Mouse (Mus musculus): Measurements from ENCODE around the gene Mmp11. TPM values are rescaled to one million over a fixed set of nuclear protein-coding genes. Genes with fewer than 3 reads are reported as not detected.
A peak's percentile ranks its signal among the peaks of the same experiment; 100 is the strongest.

The Mmp11 gene
- polyA plus RNA-seq, 1 experiment from 2014 or later: 33.4 TPM

- H3K9me3 ChIP-seq: no peaks in the 10 kb centered on the region
- no peaks in the 10 kb centered on the region for H3K27me3 ChIP-seq (replicated peaks)
- no peak overlapping the region for H3K27ac ChIP-seq
- WGBS: 71% methylated on average over 7 of the region's 7 CpGs
- ATAC-seq (ENCODE audit: insufficient read depth, low FRiP score, low read depth): no peak
- H3K36me3 ChIP-seq: no peaks in the 10 kb centered on the region
- H3K9ac ChIP-seq: no peak overlapping the region
- peaks cover 6% of the 10 kb centered on the region; the same call in 1 of the 2 replicates for H3K4me1 ChIP-seq
- no peak overlapping the region for H3K4me2 ChIP-seq
- H3K4me3 ChIP-seq (replicated peaks): no peak overlapping the region
Measured at GRCm38 (mm10) chr10:75945896-75946295, 9.6 kb upstream of the Mmp11 start.

GRCm38 (mm10) chr10:75945213-75945612 is 8.9 kb upstream of the Mmp11 start:
- no peak overlapping the region for H3K4me3 ChIP-seq (replicated peaks)
- WGBS: 89% methylated on average over 7 of the region's 7 CpGs
- no peak overlapping the region for H3K4me2 ChIP-seq
- ATAC-seq (ENCODE audit: insufficient read depth, low FRiP score, low read depth): no peak
- H3K36me3 ChIP-seq: no peaks in the 10 kb centered on the region
- no peaks in the 10 kb centered on the region for H3K27me3 ChIP-seq (replicated peaks)
- H3K4me1 ChIP-seq: 0 out of 2 replicates have a peak, but pooled peaks cover 4% of the 10 kb centered on the region
- no peaks in the 10 kb centered on the region for H3K9me3 ChIP-seq
- H3K9ac ChIP-seq: no peak overlapping the region
- no peak overlapping the region for H3K27ac ChIP-seq

- Histone ChIP-seq H3K36me3 (no peaks in the 10 kb centered on the region), H3K27me3 (replicated peaks) (no peaks in the 10 kb centered on the region), H3K4me3 (replicated peaks) (no peak overlapping the region), H3K4me1 (0 out of 2 replicates have a peak, but pooled peaks cover 4% of the 10 kb centered on the region), H3K27ac (peak overlapping the region; percentile 53), H3K9ac (no peak overlapping the region), H3K4me2 (no peak overlapping the region), H3K9me3 (no peaks in the 10 kb centered on the region)
- WGBS: 29% methylated on average over 11 of the region's 11 CpGs
- no peak for ATAC-seq (ENCODE audit: insufficient read depth, low FRiP score, low read depth)
Measured at GRCm38 (mm10) chr10:75944066-75944772, 7.9 kb upstream of the Mmp11 start.

- H3K27ac ChIP-seq: peak within 1 kb of the TSS; percentile 53
- H3K4me2 ChIP-seq: no peak within 1 kb of the TSS
- 80% methylated on average over 15 of the region's 15 CpGs for WGBS
Measured at GRCm38 (mm10) chr10:75942736-75943477, 6.6 kb upstream of the Mmp11 start, which contains the start of gene Vpreb3. Vpreb3 (plus strand) TSS chr10:75943057.

GRCm38 (mm10) chr10:75941042-75941824 is 4.9 kb upstream of the Mmp11 start:
- H3K27ac ChIP-seq: no peak overlapping the region
- no peaks in the 10 kb centered on the region for H3K36me3 ChIP-seq
- no peak overlapping the region for H3K9ac ChIP-seq
- H3K9me3 ChIP-seq: no peaks in the 10 kb centered on the region
- no peaks in the 10 kb centered on the region for H3K27me3 ChIP-seq (replicated peaks)
- 0 out of 2 replicates have a peak, but pooled peaks cover 4% of the 10 kb centered on the region for H3K4me1 ChIP-seq
- 69% methylated on average over 9 of the region's 9 CpGs for WGBS
- no peak overlapping the region for H3K4me3 ChIP-seq (replicated peaks)
- H3K4me2 ChIP-seq: no peak overlapping the region
- no peak for ATAC-seq (ENCODE audit: insufficient read depth, low FRiP score, low read depth)

More at GRCm38 (mm10) chr10:75942736-75943477, 6.6 kb upstream of the Mmp11 start, which contains the start of gene Vpreb3:
- H3K36me3 ChIP-seq: no peaks in the 10 kb centered on the region
- 0 out of 2 replicates have a peak, but pooled peaks cover 4% of the 10 kb centered on the region for H3K4me1 ChIP-seq
- H3K27me3 ChIP-seq (replicated peaks): no peaks in the 10 kb centered on the region
- ATAC-seq (ENCODE audit: insufficient read depth, low FRiP score, low read depth): no peak
- H3K9ac ChIP-seq: no peak within 1 kb of the TSS
- no peaks in the 10 kb centered on the region for H3K9me3 ChIP-seq
- no peak within 1 kb of the TSS for H3K4me3 ChIP-seq (replicated peaks)

- Histone ChIP-seq H3K9me3 (no peaks in the 10 kb centered on the region), H3K27ac (no peak within 1 kb of the TSS), H3K4me1 (peaks cover 10% of the 10 kb centered on the region; the same call in 1 of the 2 replicates), H3K4me2 (no peak within 1 kb of the TSS), H3K9ac (no peak within 1 kb of the TSS), H3K27me3 (replicated peaks) (no peaks in the 10 kb centered on the region), H3K4me3 (replicated peaks) (no peak within 1 kb of the TSS; the same call in 1 of the 2 replicates), H3K36me3 (no peaks in the 10 kb centered on the region)
- ATAC-seq (ENCODE audit: insufficient read depth, low FRiP score, low read depth): no peak
- 82% methylated on average over 5 of the region's 5 CpGs for WGBS
Measured at GRCm38 (mm10) chr10:75940520-75940919, 4.2 kb upstream of the Mmp11 start, which contains the start of gene Gm867. Gm867 (minus strand) TSS chr10:75940672.

- Histone ChIP-seq H3K4me3 (replicated peaks) (no peak overlapping the region; the same call in 1 of the 2 replicates), H3K9me3 (no peaks in the 10 kb centered on the region), H3K27ac (no peak overlapping the region), H3K27me3 (replicated peaks) (no peaks in the 10 kb centered on the region), H3K36me3 (no peaks in the 10 kb centered on the region), H3K9ac (no peak overlapping the region), H3K4me1 (peaks cover 14% of the 10 kb centered on the region; the same call in 1 of the 2 replicates), H3K4me2 (no peak overlapping the region)
- ATAC-seq (ENCODE audit: insufficient read depth, low FRiP score, low read depth): no peak; the same call in 1 of the 2 replicates
- 52% methylated on average over 9 of the region's 9 CpGs for WGBS
Measured at GRCm38 (mm10) chr10:75939481-75940234, 3.4 kb upstream of the Mmp11 start.

- WGBS: 50% methylated on average over 10 of the region's 10 CpGs
- H3K36me3 ChIP-seq: no peaks in the 10 kb centered on the region
- no peak overlapping the region for H3K4me3 ChIP-seq (replicated peaks)
- H3K9ac ChIP-seq: no peak overlapping the region
- H3K4me2 ChIP-seq: no peak overlapping the region
- H3K27ac ChIP-seq: no peak overlapping the region
- ATAC-seq (ENCODE audit: insufficient read depth, low FRiP score, low read depth): no peak
- no peaks in the 10 kb centered on the region for H3K27me3 ChIP-seq (replicated peaks)
- H3K4me1 ChIP-seq: peaks cover 10% of the 10 kb centered on the region; the same call in 1 of the 2 replicates
- H3K9me3 ChIP-seq: no peaks in the 10 kb centered on the region
Measured at GRCm38 (mm10) chr10:75937851-75938643, 1.8 kb upstream of the Mmp11 start.

GRCm38 (mm10) chr10:75936909-75937667 is 792 bp upstream of the Mmp11 start:
- Histone ChIP-seq H3K9ac (no peak overlapping the region), H3K27me3 (replicated peaks) (no peaks in the 10 kb centered on the region), H3K4me3 (replicated peaks) (no peak overlapping the region), H3K27ac (no peak overlapping the region), H3K4me1 (peaks cover 15% of the 10 kb centered on the region; the same call in 1 of the 2 replicates), H3K9me3 (no peaks in the 10 kb centered on the region), H3K36me3 (no peaks in the 10 kb centered on the region), H3K4me2 (0 out of 2 replicates have a peak overlapping the region, but pooled peaks have one; percentile 14)
- ATAC-seq (ENCODE audit: insufficient read depth, low FRiP score, low read depth): no peak
- 52% methylated on average over 18 of the region's 18 CpGs for WGBS

GRCm38 (mm10) chr10:75934991-75935390 is 1.3 kb downstream of the Mmp11 start:
- no peaks in the 10 kb centered on the region for H3K36me3 ChIP-seq
- no peak overlapping the region; the same call in 1 of the 2 replicates for H3K4me2 ChIP-seq
- H3K4me1 ChIP-seq: peaks cover 36% of the 10 kb centered on the region
- H3K9me3 ChIP-seq: no peaks in the 10 kb centered on the region
- no peak for ATAC-seq (ENCODE audit: insufficient read depth, low FRiP score, low read depth)
- H3K9ac ChIP-seq: no peak overlapping the region
- 50% methylated on average over 1 of the region's 1 CpGs for WGBS
- H3K27me3 ChIP-seq (replicated peaks): 0 out of 2 replicates have a peak, but pooled peaks cover 5% of the 10 kb centered on the region
- H3K4me3 ChIP-seq (replicated peaks): no peak overlapping the region; the same call in 1 of the 2 replicates
- no peak overlapping the region for H3K27ac ChIP-seq

Data from stomach, embryonic 15.5 days (tissue).